Mouse (Mus musculus) forebrain, embryonic 13.5 days (tissue): ENCODE results near the gene Il15. TPM values are rescaled to one million over a fixed set of nuclear protein-coding genes. Genes with fewer than 3 reads are reported as not detected.

Source experiments
- ATAC-seq: fragments of 200-750 bp; cut with Nextera tagmentation; 2 replicates; pipeline ENCODE4 v1.8.0; 2017
- H3K27ac ChIP-seq: fragments of 300-500 bp; sonication (generic); 2 replicates; pipeline ENCODE4 v1.5.1; 2015; ENCODE audit warnings: inconsistent platforms, mild to moderate bottlenecking, moderate library complexity
- H3K27me3 ChIP-seq: fragments of 300-500 bp; sonication (generic); 2 replicates; pipeline ENCODE4 v1.6.1; 2015; ENCODE audit warnings: mild to moderate bottlenecking, inconsistent platforms
- H3K36me3 ChIP-seq: fragments of 300-500 bp; sonication (generic); 2 replicates; pipeline ENCODE4 v1.6.1; 2015; ENCODE audit warnings: mild to moderate bottlenecking, inconsistent platforms; ENCODE audit not compliant: poor library complexity, severe bottlenecking
- H3K4me1 ChIP-seq: fragments of 300-500 bp; sonication (generic); 2 replicates; pipeline ENCODE4 v1.6.1; 2015; ENCODE audit warnings: inconsistent platforms
- H3K4me2 ChIP-seq: fragments of 300-500 bp; sonication (generic); 2 replicates; pipeline ENCODE4 v1.6.1; 2015; ENCODE audit warnings: inconsistent platforms, mild to moderate bottlenecking, moderate library complexity
- H3K4me3 ChIP-seq: fragments of 300-500 bp; sonication (generic); 2 replicates; pipeline ENCODE4 v1.5.1; 2015; ENCODE audit warnings: mild to moderate bottlenecking, inconsistent platforms
- H3K9ac ChIP-seq: fragments of 300-500 bp; sonication (generic); 2 replicates; pipeline ENCODE4 v1.6.1; 2015; ENCODE audit warnings: mild to moderate bottlenecking, inconsistent platforms
- H3K9me3 ChIP-seq: fragments of 300-500 bp; sonication (generic); replicated peaks from 2 replicates; pipeline ENCODE4 v1.6.1; 2016; ENCODE audit warnings: inconsistent platforms
- WGBS: fragments of 180-500 bp; shearing (Covaris S2); methylation state at CpG from one replicate; pipeline ENCODE4 v1.1.7; 2015; 5-methylcytosine and 5-hydroxymethylcytosine counted together
- polyA plus RNA-seq: library from polyadenylated mRNA; unstranded; fragments of >200 nt; fragmentation: Nextera tagmentation; extraction: Ambion mirVana; gene quantifications from 2 replicates; pipeline ENCODE4 v1.2.1, GENCODE M21; 2015

The Il15 gene
- polyA plus RNA-seq, 1 experiment from 2014 or later: 1.0 TPM

- H3K9ac ChIP-seq: no peak overlapping the region
- no peak for ATAC-seq
- no peaks in the 10 kb centered on the region for H3K9me3 ChIP-seq
- H3K36me3 ChIP-seq: no peaks in the 10 kb centered on the region
- no peak overlapping the region for H3K27ac ChIP-seq
- H3K4me3 ChIP-seq: no peak overlapping the region
- no peaks in the 10 kb centered on the region for H3K27me3 ChIP-seq
- no peak overlapping the region for H3K4me2 ChIP-seq
- H3K4me1 ChIP-seq: no peaks in the 10 kb centered on the region
These were observed 11.8 kb downstream of the Il15 start for GRCm38 (mm10) chr8:82391258-82391657.

GRCm38 (mm10) chr8:82388356-82388902, 14.6 kb downstream of the Il15 start:
- H3K4me3 ChIP-seq: no peak overlapping the region
- peaks cover 7% of the 10 kb centered on the region for H3K4me1 ChIP-seq
- no peaks in the 10 kb centered on the region for H3K9me3 ChIP-seq
- no peak for ATAC-seq
- no peak overlapping the region for H3K27ac ChIP-seq
- WGBS: 89% methylated on average over 1 of the region's 1 CpGs
- H3K27me3 ChIP-seq: no peaks in the 10 kb centered on the region
- H3K36me3 ChIP-seq: no peaks in the 10 kb centered on the region
- H3K9ac ChIP-seq: no peak overlapping the region
- no peak overlapping the region for H3K4me2 ChIP-seq

GRCm38 (mm10) chr8:82387614-82388013, 15.4 kb downstream of the Il15 start:
- H3K9ac ChIP-seq: no peak overlapping the region
- 84% methylated on average over 1 of the region's 1 CpGs for WGBS
- ATAC-seq: no peak

GRCm38 (mm10) chr8:82385867-82386266, 17.2 kb downstream of the Il15 start:
- no peak for ATAC-seq
- H3K27ac ChIP-seq: no peak overlapping the region
- no peak overlapping the region for H3K4me3 ChIP-seq
- no peak overlapping the region for H3K9ac ChIP-seq
- H3K4me2 ChIP-seq: no peak overlapping the region
- no peaks in the 10 kb centered on the region for H3K27me3 ChIP-seq
- H3K9me3 ChIP-seq: no peaks in the 10 kb centered on the region
- H3K36me3 ChIP-seq: no peaks in the 10 kb centered on the region
- peaks cover 7% of the 10 kb centered on the region for H3K4me1 ChIP-seq

More at GRCm38 (mm10) chr8:82387614-82388013, 15.4 kb downstream of the Il15 start:
- Histone ChIP-seq H3K9me3 (no peaks in the 10 kb centered on the region), H3K36me3 (no peaks in the 10 kb centered on the region), H3K4me1 (peaks cover 7% of the 10 kb centered on the region), H3K4me3 (no peak overlapping the region), H3K4me2 (no peak overlapping the region), H3K27me3 (no peaks in the 10 kb centered on the region), H3K27ac (no peak overlapping the region)

- ATAC-seq: peak; percentile 91
- H3K9me3 ChIP-seq: no peaks in the 10 kb centered on the region
- WGBS: 45% methylated on average over 11 of the region's 11 CpGs
- H3K4me3 ChIP-seq: no peak overlapping the region
- peaks cover 7% of the 10 kb centered on the region for H3K4me1 ChIP-seq
- H3K27ac ChIP-seq: no peak overlapping the region
- no peak overlapping the region for H3K9ac ChIP-seq
- no peaks in the 10 kb centered on the region for H3K27me3 ChIP-seq
- no peak overlapping the region for H3K4me2 ChIP-seq
- H3K36me3 ChIP-seq: no peaks in the 10 kb centered on the region
These were observed 18.4 kb downstream of the Il15 start for GRCm38 (mm10) chr8:82384458-82385234.

GRCm38 (mm10) chr8:82383346-82383745, 19.7 kb downstream of the Il15 start:
- H3K9ac ChIP-seq: no peak overlapping the region
- 90% methylated on average over 3 of the region's 3 CpGs for WGBS
- peaks cover 7% of the 10 kb centered on the region for H3K4me1 ChIP-seq
- H3K9me3 ChIP-seq: no peaks in the 10 kb centered on the region
- no peaks in the 10 kb centered on the region for H3K27me3 ChIP-seq
- no peaks in the 10 kb centered on the region for H3K36me3 ChIP-seq
- no peak overlapping the region for H3K27ac ChIP-seq
- no peak overlapping the region for H3K4me3 ChIP-seq
- H3K4me2 ChIP-seq: no peak overlapping the region
- no peak for ATAC-seq

GRCm38 (mm10) chr8:82382316-82382715, 20.7 kb downstream of the Il15 start:
- Histone ChIP-seq H3K27me3 (no peaks in the 10 kb centered on the region), H3K9me3 (no peaks in the 10 kb centered on the region), H3K4me2 (no peak overlapping the region), H3K36me3 (no peaks in the 10 kb centered on the region), H3K4me1 (peaks cover 7% of the 10 kb centered on the region), H3K9ac (no peak overlapping the region), H3K27ac (no peak overlapping the region), H3K4me3 (no peak overlapping the region)
- ATAC-seq: no peak
- WGBS: 44% methylated on average over 2 of the region's 2 CpGs

- 93% methylated on average over 4 of the region's 4 CpGs for WGBS
These were observed 28.6 kb downstream of the Il15 start for GRCm38 (mm10) chr8:82374470-82374869.

GRCm38 (mm10) chr8:82372846-82373245, 30.2 kb downstream of the Il15 start:
- H3K4me3 ChIP-seq: no peak overlapping the region
- H3K9me3 ChIP-seq: no peaks in the 10 kb centered on the region
- no peak for ATAC-seq
- no peak overlapping the region for H3K4me2 ChIP-seq
- no peaks in the 10 kb centered on the region for H3K27me3 ChIP-seq
- no peaks in the 10 kb centered on the region for H3K36me3 ChIP-seq
- H3K4me1 ChIP-seq: no peaks in the 10 kb centered on the region
- WGBS: 92% methylated on average over 6 of the region's 6 CpGs
- no peak overlapping the region for H3K27ac ChIP-seq
- no peak overlapping the region for H3K9ac ChIP-seq

More at GRCm38 (mm10) chr8:82374470-82374869, 28.6 kb downstream of the Il15 start:
- no peaks in the 10 kb centered on the region for H3K4me1 ChIP-seq
- H3K27ac ChIP-seq: no peak overlapping the region
- no peak for ATAC-seq
- no peaks in the 10 kb centered on the region for H3K27me3 ChIP-seq
- no peaks in the 10 kb centered on the region for H3K9me3 ChIP-seq
- no peak overlapping the region for H3K4me2 ChIP-seq
- no peaks in the 10 kb centered on the region for H3K36me3 ChIP-seq
- H3K9ac ChIP-seq: no peak overlapping the region
- no peak overlapping the region for H3K4me3 ChIP-seq

- H3K27ac ChIP-seq: no peak overlapping the region
- no peaks in the 10 kb centered on the region for H3K27me3 ChIP-seq
- H3K4me1 ChIP-seq: no peaks in the 10 kb centered on the region
- no peak overlapping the region for H3K4me3 ChIP-seq
- WGBS: 92% methylated on average over 6 of the region's 6 CpGs
- H3K4me2 ChIP-seq: no peak overlapping the region
- no peaks in the 10 kb centered on the region for H3K9me3 ChIP-seq
- ATAC-seq: no peak
- H3K36me3 ChIP-seq: no peaks in the 10 kb centered on the region
- no peak overlapping the region for H3K9ac ChIP-seq
These were observed 32.4 kb downstream of the Il15 start for GRCm38 (mm10) chr8:82370657-82371056.

- Histone ChIP-seq H3K4me1 (no peaks in the 10 kb centered on the region), H3K9ac (no peak overlapping the region), H3K4me3 (no peak overlapping the region), H3K9me3 (no peaks in the 10 kb centered on the region), H3K27me3 (no peaks in the 10 kb centered on the region), H3K27ac (no peak overlapping the region), H3K4me2 (no peak overlapping the region), H3K36me3 (no peaks in the 10 kb centered on the region)
- no peak for ATAC-seq
- WGBS: 78% methylated on average over 1 of the region's 1 CpGs
These were observed 42.0 kb downstream of the Il15 start for GRCm38 (mm10) chr8:82361061-82361460.

GRCm38 (mm10) chr8:82356091-82356490, 46.9 kb downstream of the Il15 start:
- 79% methylated on average over 2 of the region's 2 CpGs for WGBS
- H3K27ac ChIP-seq: no peak overlapping the region
- no peaks in the 10 kb centered on the region for H3K36me3 ChIP-seq
- no peak overlapping the region for H3K4me2 ChIP-seq
- H3K9me3 ChIP-seq: no peaks in the 10 kb centered on the region
- ATAC-seq: no peak
- no peak overlapping the region for H3K9ac ChIP-seq
- H3K4me1 ChIP-seq: no peaks in the 10 kb centered on the region
- no peaks in the 10 kb centered on the region for H3K27me3 ChIP-seq
- no peak overlapping the region for H3K4me3 ChIP-seq
